Mouse (Mus musculus) heart, embryonic 14.5 days (tissue): ENCODE measurements around the gene Rrbp1. TPM values are rescaled to one million over a fixed set of nuclear protein-coding genes. Genes with fewer than 3 reads are reported as not detected.

Experiments
- ATAC-seq: fragments of 200-750 bp; cut with Nextera tagmentation; 2 replicates; pipeline ENCODE4 v1.8.0; 2017; ENCODE audit warnings: low read depth, moderate TSS enrichment; ENCODE audit not compliant: insufficient number of reproducible peaks, insufficient read depth, low FRiP score
- H3K27ac ChIP-seq, 2 experiments: fragments of 200-500 bp in 1 of 2; fragments of 300-500 bp in 1 of 2; sonication (generic) in 1 of 2; replicated peaks in 1 of 2; 2 replicates each; pipeline ENCODE4 v1.5.1; 2012 to 2014; ENCODE audit warnings: low read depth in 2 of 2, low read length in 2 of 2, control low read depth in 1 of 2, mild to moderate bottlenecking in 1 of 2, mixed read lengths in 1 of 2; ENCODE audit not compliant: control insufficient read depth in 1 of 2, insufficient read depth in 1 of 2
- H3K27me3 ChIP-seq: fragments of 300-500 bp; sonication (generic); 2 replicates; pipeline ENCODE4 v1.6.1; 2014; ENCODE audit warnings: mild to moderate bottlenecking, low read length, control low read depth; ENCODE audit not compliant: control insufficient read depth, insufficient read depth
- H3K36me3 ChIP-seq: fragments of 300-500 bp; sonication (generic); 2 replicates; pipeline ENCODE4 v1.6.1; 2014; ENCODE audit warnings: mild to moderate bottlenecking, control low read depth, low read length, mixed read lengths; ENCODE audit not compliant: control insufficient read depth, insufficient read depth
- H3K4me1 ChIP-seq, 2 experiments: fragments of 200-500 bp in 1 of 2; fragments of 300-500 bp in 1 of 2; sonication (generic) in 1 of 2; 2 replicates each; pipeline ENCODE4 v1.6.1; 2012 to 2014; ENCODE audit warnings: low read length in 2 of 2, control low read depth in 1 of 2, mixed read lengths in 1 of 2; ENCODE audit not compliant: control insufficient read depth in 2 of 2, insufficient read depth in 2 of 2
- H3K4me2 ChIP-seq: fragments of 300-500 bp; sonication (generic); 2 replicates; pipeline ENCODE4 v1.6.1; 2014; ENCODE audit warnings: mild to moderate bottlenecking, low read length
- H3K4me3 ChIP-seq, 2 experiments: fragments of 200-500 bp in 1 of 2; fragments of 300-500 bp in 1 of 2; sonication (generic) in 1 of 2; 2 replicates each; pipeline ENCODE4 v1.5.1; 2012 to 2014; ENCODE audit warnings: low read length in 2 of 2, mild to moderate bottlenecking in 2 of 2, control low read depth in 1 of 2, low read depth in 1 of 2, moderate library complexity in 1 of 2; ENCODE audit not compliant: control insufficient read depth in 1 of 2, insufficient read depth in 1 of 2
- H3K9ac ChIP-seq: fragments of 300-500 bp; sonication (generic); 2 replicates; pipeline ENCODE4 v1.6.1; 2014; ENCODE audit warnings: mild to moderate bottlenecking, low read length
- H3K9me3 ChIP-seq: fragments of 300-500 bp; sonication (generic); 2 replicates; pipeline ENCODE4 v1.6.1; 2016; ENCODE audit warnings: low read length, control low read depth; ENCODE audit not compliant: control insufficient read depth
- WGBS: fragments of 180-500 bp; shearing (Covaris S2); extraction: QIAGEN DNeasy Blood & Tissue Kit; methylation state at CpG from one replicate; pipeline ENCODE4 v1.1.7; 2014; 5-methylcytosine and 5-hydroxymethylcytosine counted together
- polyA plus RNA-seq: library from polyadenylated mRNA; unstranded; fragments of >200 nt; fragmentation: Nextera tagmentation; extraction: Ambion mirVana; gene quantifications from 2 replicates; pipeline ENCODE4 v1.2.1, GENCODE M21; 2014

Gene Rrbp1
- polyA plus RNA-seq, 1 experiment from 2014 or later = 61.8 TPM

DNA sequence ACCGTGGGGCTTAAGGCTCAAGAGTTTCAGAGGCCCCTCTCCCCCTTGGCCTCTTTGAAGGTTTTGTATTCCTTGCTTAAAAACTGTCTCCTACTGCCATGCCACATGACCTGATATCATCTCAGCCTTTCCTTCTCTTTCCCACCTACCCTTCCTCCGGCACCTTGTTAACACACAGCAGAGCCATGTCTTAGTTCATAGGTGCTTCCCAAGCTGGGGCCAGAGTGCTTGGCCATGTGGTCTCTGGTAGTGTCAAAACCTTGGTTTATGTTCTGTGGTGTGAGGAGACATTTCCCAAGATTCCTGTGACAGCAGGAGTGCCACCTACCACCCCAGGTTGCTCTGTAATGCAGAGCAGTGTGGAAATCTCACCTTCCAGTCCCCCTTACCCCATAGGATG lies 64.7 kb downstream of the Rrbp1 start:
- Histone ChIP-seq H3K36me3 (peaks cover 97% of the 10 kb centered on the region), H3K4me3 (no peak overlapping the region), H3K27ac (peak overlapping the region; percentile 11 to 78; a peak in 1 of 4 replicates), H3K9me3 (no peaks in the 10 kb centered on the region), H3K27me3 (no peaks in the 10 kb centered on the region), H3K4me1 (peaks cover 22 to 49% of the 10 kb centered on the region in 2 experiments), H3K9ac (no peak overlapping the region), H3K4me2 (no peak overlapping the region)
- 62% methylated on average over 2 of the region's 2 CpGs for WGBS
- no peak for ATAC-seq

DNA sequence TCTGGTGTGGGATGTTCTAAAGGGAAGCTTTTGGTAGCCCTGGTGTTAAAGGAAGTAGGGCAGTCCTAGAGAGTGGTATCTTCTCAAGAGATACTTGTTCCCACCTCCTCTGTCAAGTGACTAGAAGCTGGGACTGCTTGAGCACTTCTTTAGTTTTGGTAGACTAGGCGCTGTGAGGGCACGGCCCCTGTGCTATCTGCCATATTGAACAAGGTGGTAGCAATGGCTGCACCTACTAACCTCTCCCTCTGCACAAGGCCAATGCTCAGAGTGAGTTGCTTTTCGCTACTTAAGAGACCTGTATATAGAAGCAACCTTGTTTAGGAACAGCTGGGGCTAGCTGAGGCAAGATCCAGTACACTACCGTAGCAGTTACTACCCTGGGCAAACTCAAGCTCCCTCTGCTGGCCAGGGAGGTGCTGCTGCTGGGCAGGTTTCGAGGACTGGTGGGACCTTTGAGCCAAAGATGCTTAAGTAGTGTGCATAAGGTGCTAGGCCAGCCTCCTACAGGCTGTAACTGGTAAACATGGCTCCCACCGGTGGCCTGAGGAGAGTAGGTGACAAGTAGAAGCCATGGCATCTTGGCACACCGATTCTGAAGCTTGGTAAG lies 65.5 kb downstream of the Rrbp1 start:
- WGBS = 86% methylated on average over 7 of the region's 7 CpGs
- Histone ChIP-seq H3K27ac (no peak overlapping the region), H3K4me2 (no peak overlapping the region), H3K36me3 (peaks cover 97% of the 10 kb centered on the region), H3K4me3 (no peak overlapping the region), H3K9ac (no peak overlapping the region), H3K27me3 (no peaks in the 10 kb centered on the region), H3K9me3 (no peaks in the 10 kb centered on the region), H3K4me1 (peaks cover 22 to 40% of the 10 kb centered on the region in 2 experiments)
- no peak for ATAC-seq

DNA sequence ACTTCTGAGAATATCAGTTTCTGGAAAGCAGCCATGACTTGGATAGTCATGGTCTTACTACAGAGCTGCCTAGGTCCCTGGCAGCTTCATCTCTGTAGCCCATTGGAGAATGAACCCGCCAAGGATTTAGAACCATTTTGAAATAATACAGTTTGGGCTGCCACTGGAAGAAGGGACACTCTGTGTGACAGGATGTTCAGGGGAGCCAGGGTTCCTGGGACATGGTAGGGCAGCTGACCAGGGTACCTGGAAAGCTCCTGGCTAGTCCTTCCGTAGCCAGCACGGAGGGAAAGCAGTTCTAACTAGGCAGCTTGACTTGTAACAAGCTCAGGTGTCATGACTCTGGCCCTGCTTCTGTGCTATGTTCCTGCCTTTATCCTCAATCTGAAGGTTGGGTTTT lies 66.3 kb downstream of the Rrbp1 start:
- Histone ChIP-seq H3K4me2 (no peak overlapping the region), H3K36me3 (peaks cover 97% of the 10 kb centered on the region), H3K4me3 (no peak overlapping the region), H3K27me3 (no peaks in the 10 kb centered on the region), H3K4me1 (peaks cover 22 to 36% of the 10 kb centered on the region in 2 experiments), H3K9me3 (no peaks in the 10 kb centered on the region), H3K9ac (no peak overlapping the region), H3K27ac (no peak overlapping the region)
- ATAC-seq = no peak
- WGBS = 92% methylated on average over 3 of the region's 3 CpGs

DNA sequence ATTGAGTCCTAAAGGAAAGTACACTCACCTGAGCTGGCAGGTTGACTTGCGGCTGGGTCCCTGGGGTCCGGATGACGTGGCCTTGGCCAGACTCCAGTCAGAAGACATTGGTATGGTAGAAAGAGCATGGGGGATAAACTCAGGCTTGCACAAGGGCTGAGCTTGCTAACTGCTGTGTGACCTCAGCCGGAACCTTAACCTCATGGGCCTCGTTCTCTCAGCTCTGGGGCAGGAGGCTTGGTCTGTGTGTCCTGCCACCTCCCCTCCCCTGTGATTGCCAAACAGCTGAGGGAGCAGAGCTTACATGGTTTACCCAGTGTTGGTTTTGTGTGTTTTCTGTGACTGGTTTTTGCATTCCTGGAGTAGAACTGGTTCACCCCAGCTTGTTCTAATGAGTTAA lies 70.7 kb downstream of the Rrbp1 start:
- H3K4me3 ChIP-seq = no peak overlapping the region
- WGBS = 89% methylated on average over 5 of the region's 5 CpGs
- peaks cover 70% of the 10 kb centered on the region for H3K36me3 ChIP-seq
- H3K27me3 ChIP-seq = no peaks in the 10 kb centered on the region
- peaks cover 5 to 18% of the 10 kb centered on the region in 2 experiments; a peak in 3 of 4 replicates for H3K4me1 ChIP-seq
- H3K27ac ChIP-seq = no peak overlapping the region
- no peak overlapping the region for H3K9ac ChIP-seq
- no peaks in the 10 kb centered on the region for H3K9me3 ChIP-seq
- no peak overlapping the region for H3K4me2 ChIP-seq
- ATAC-seq = no peak

DNA sequence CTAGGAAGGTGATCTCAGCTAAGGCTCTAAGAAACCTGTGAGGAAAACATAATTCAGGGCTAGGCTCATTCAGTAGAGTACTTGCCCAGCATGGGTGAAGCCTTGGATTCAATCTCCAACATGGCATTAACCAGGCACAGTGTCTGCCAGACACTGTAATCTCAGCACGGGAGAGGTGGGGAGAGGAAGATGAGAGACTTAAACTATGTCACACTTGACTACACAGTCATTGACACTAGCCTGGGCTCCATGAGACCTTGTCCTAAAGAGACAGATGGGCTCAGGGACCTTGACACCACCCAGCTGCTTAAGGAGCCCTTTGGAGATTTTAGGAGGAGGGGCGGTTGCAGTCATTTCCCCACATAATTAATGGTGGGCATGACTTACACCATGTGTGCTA lies 73.2 kb downstream of the Rrbp1 start:
- Histone ChIP-seq H3K4me2 (no peak overlapping the region), H3K27ac (0 out of 4 replicates have a peak overlapping the region, but pooled peaks of 1 of the 2 experiments have one; percentile 16), H3K9me3 (no peaks in the 10 kb centered on the region), H3K4me1 (peaks cover 9 to 20% of the 10 kb centered on the region in 2 experiments; a peak in 3 of 4 replicates), H3K4me3 (no peak overlapping the region), H3K9ac (no peak overlapping the region), H3K27me3 (no peaks in the 10 kb centered on the region), H3K36me3 (peaks cover 46% of the 10 kb centered on the region)
- WGBS = 56% methylated on average over 2 of the region's 2 CpGs
- ATAC-seq = no peak; the same call in 1 of the 2 replicates

DNA sequence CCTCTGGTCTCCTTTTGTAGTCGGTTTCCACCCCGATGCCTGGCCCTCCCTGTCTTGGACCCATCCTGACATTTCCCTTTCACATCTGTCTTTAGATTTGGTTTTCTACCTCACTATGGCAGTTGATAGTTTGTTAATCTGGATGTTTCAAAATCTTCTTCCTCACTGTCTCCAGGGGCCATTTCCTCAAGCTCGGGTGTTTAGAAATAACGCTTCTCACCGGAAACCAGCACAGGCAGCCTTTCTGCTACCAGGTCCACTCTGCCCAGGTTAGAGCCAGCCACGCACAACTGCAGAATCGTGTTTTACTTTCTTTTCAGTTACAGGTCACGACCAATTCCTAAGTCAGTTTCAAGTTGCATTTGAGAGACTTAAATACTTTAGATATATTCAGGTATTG lies 76.6 kb downstream of the Rrbp1 start:
- H3K27me3 ChIP-seq = no peaks in the 10 kb centered on the region
- no peak overlapping the region for H3K9ac ChIP-seq
- no peak overlapping the region for H3K4me3 ChIP-seq
- peaks cover 15 to 46% of the 10 kb centered on the region in 2 experiments for H3K4me1 ChIP-seq
- WGBS = 77% methylated on average over 8 of the region's 8 CpGs
- H3K36me3 ChIP-seq = peaks cover 13% of the 10 kb centered on the region
- no peak overlapping the region for H3K27ac ChIP-seq
- no peak overlapping the region for H3K4me2 ChIP-seq
- no peaks in the 10 kb centered on the region for H3K9me3 ChIP-seq
- ATAC-seq = no peak

DNA sequence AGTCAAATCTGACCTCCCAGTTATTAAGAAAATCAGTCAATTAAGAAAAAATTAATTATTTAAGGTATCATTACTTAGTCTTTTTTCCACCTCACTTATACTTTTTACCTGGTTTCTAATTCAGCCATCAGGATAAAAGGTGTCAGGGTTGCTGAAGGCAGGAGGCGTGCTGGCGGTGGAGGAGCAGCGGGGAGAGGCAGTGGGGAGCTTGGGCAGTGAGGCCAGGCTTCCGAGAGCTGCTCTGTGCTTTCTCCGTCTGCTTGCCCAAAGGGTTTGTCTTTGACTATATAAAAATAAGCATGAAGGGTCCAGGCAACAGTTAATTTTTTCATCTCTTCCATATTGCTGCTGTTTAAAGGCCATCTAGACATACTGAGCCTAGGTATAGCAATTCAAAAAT lies 77.5 kb downstream of the Rrbp1 start:
- no peak overlapping the region for H3K9ac ChIP-seq
- peaks cover 4% of the 10 kb centered on the region for H3K36me3 ChIP-seq
- H3K27ac ChIP-seq = no peak overlapping the region
- no peak overlapping the region for H3K4me3 ChIP-seq
- H3K9me3 ChIP-seq = no peaks in the 10 kb centered on the region
- 74% methylated on average over 5 of the region's 5 CpGs for WGBS
- peaks cover 15 to 44% of the 10 kb centered on the region in 2 experiments for H3K4me1 ChIP-seq
- H3K4me2 ChIP-seq = no peak overlapping the region
- H3K27me3 ChIP-seq = no peaks in the 10 kb centered on the region
- no peak for ATAC-seq
